Mouse (Mus musculus) forebrain, embryonic 16.5 days (tissue): ENCODE measurements around the gene Ccdc191. TPM values are rescaled to one million over a fixed set of nuclear protein-coding genes. Genes with fewer than 3 reads are reported as not detected.
A peak's percentile ranks its signal among the peaks of the same experiment; 100 is the strongest.

Source experiments
- ATAC-seq: fragments of 200-750 bp; cut with Nextera tagmentation; 2 replicates; pipeline ENCODE4 v1.8.0; 2017; ENCODE audit warnings: mild to moderate bottlenecking, moderate library complexity
- H3K27ac ChIP-seq: fragments of 300-500 bp; sonication (generic); 2 replicates; pipeline ENCODE4 v1.5.1; 2014; ENCODE audit warnings: low read length, control low read depth
- H3K27me3 ChIP-seq: fragments of 300-500 bp; sonication (generic); replicated peaks from 2 replicates; pipeline ENCODE4 v1.6.1; 2014; ENCODE audit warnings: low read length; ENCODE audit not compliant: control insufficient read depth, insufficient read depth
- H3K36me3 ChIP-seq: fragments of 300-500 bp; sonication (generic); 2 replicates; pipeline ENCODE4 v1.6.1; 2014; ENCODE audit not compliant: control insufficient read depth, insufficient read depth
- H3K4me1 ChIP-seq: fragments of 300-500 bp; sonication (generic); replicated peaks from 2 replicates; pipeline ENCODE4 v1.6.1; 2014; ENCODE audit warnings: low read length; ENCODE audit not compliant: control insufficient read depth, insufficient read depth
- H3K4me2 ChIP-seq: fragments of 300-500 bp; sonication (generic); 2 replicates; pipeline ENCODE4 v1.6.1; 2014; ENCODE audit warnings: mild to moderate bottlenecking, low read length, control low read depth
- H3K4me3 ChIP-seq: fragments of 300-500 bp; sonication (generic); replicated peaks from 2 replicates; pipeline ENCODE4 v1.5.1; 2014; ENCODE audit warnings: mild to moderate bottlenecking, low read length, control low read depth
- H3K9ac ChIP-seq: fragments of 300-500 bp; sonication (generic); replicated peaks from 2 replicates; pipeline ENCODE4 v1.6.1; 2014; ENCODE audit warnings: low read depth, low read length, control low read depth
- H3K9me3 ChIP-seq: fragments of 300-500 bp; sonication (generic); 2 replicates; pipeline ENCODE4 v1.6.1; 2016; ENCODE audit warnings: low read length; ENCODE audit not compliant: control insufficient read depth
- WGBS: fragments of 180-500 bp; shearing (Covaris S2); extraction: QIAGEN DNeasy Blood & Tissue Kit; methylation state at CpG from one replicate; pipeline ENCODE4 v1.1.7; 2014; 5-methylcytosine and 5-hydroxymethylcytosine counted together
- polyA plus RNA-seq: library from polyadenylated mRNA; unstranded; fragments of >200 nt; fragmentation: Nextera tagmentation; extraction: Ambion mirVana; gene quantifications from 2 replicates; pipeline ENCODE4 v1.2.1, GENCODE M21; 2015

Gene Ccdc191
- polyA plus RNA-seq, 1 experiment from 2014 or later, result 9.3 TPM

DNA sequence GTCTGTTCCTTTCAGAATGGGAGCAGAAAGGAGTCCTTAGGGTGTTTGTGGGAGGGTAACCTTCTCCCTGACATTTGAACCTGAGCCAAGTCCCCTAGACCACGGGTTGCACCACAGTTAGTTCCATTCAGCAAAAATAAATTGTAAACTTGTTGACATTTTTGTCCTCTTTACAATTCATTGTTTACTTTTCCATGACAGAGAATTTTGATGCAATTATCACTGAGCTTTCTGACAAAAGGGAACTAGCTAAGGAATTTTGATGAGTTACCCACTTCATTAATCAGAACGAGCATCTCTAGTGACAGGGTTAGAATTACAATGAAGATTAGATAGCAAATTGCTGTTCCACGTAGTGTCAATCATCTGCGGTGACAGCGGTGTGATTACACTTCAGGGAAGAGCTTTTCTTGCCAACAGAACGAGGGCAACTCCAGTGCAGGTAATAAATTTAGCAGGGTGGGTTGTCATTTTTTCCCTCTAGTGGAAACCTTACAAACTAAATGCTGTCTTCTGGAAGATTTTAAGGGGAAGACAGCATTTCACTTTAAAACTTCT is 35.5 kb downstream of the Ccdc191 start:
- no peak overlapping the region for H3K27ac ChIP-seq
- ATAC-seq, result peak; percentile 89

DNA sequence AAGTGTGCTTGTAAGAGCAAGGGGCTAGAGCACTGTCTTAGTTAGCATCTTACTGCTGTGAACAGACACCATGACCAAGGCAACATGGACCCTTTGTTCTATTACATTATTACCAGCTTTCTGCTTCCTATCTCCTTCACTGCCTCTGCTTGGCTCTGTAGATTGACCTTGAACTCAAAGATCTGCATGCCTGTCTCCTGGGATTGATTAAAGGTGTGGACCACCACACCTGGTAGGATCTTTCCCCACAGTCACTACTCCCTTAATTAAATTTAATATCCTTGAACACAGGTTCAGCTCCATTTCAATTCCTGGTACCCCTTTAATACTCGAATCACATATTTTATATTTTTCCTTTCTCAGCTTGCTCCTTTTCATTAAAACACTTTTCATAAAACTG is 36.2 kb downstream of the Ccdc191 start:
- ATAC-seq, result no peak
- Histone ChIP-seq H3K4me3 (no peak overlapping the region), H3K27ac (no peak overlapping the region), H3K4me1 (no peaks in the 10 kb centered on the region), H3K9me3 (no peaks in the 10 kb centered on the region), H3K36me3 (no peaks in the 10 kb centered on the region), H3K27me3 (no peaks in the 10 kb centered on the region), H3K4me2 (no peak overlapping the region), H3K9ac (no peak overlapping the region)
- WGBS, result 96% methylated on average over 1 of the region's 1 CpGs

More for the DNA sequence above, 35.5 kb downstream of the Ccdc191 start:
- Histone ChIP-seq H3K4me3 (no peak overlapping the region), H3K4me2 (no peak overlapping the region), H3K9me3 (no peaks in the 10 kb centered on the region), H3K36me3 (no peaks in the 10 kb centered on the region), H3K4me1 (no peaks in the 10 kb centered on the region), H3K27me3 (no peaks in the 10 kb centered on the region), H3K9ac (no peak overlapping the region)
- 42% methylated on average over 6 of the region's 6 CpGs for WGBS

- Histone ChIP-seq H3K4me2 (no peak within 1 kb of the TSS), H3K9ac (no peak within 1 kb of the TSS), H3K4me1 (no peaks in the 10 kb centered on the region), H3K4me3 (no peak within 1 kb of the TSS), H3K27me3 (no peaks in the 10 kb centered on the region), H3K27ac (no peak within 1 kb of the TSS), H3K36me3 (no peaks in the 10 kb centered on the region), H3K9me3 (no peaks in the 10 kb centered on the region)
- ATAC-seq, result no peak
- WGBS, result 76% methylated on average over 6 of the region's 6 CpGs
Measured at GRCm38 (mm10) chr16:43926341-43926859, 36.8 kb downstream of the Ccdc191 start, which contains the start of gene Qtrt2. Qtrt2 (minus strand) TSS chr16:43926809.

DNA sequence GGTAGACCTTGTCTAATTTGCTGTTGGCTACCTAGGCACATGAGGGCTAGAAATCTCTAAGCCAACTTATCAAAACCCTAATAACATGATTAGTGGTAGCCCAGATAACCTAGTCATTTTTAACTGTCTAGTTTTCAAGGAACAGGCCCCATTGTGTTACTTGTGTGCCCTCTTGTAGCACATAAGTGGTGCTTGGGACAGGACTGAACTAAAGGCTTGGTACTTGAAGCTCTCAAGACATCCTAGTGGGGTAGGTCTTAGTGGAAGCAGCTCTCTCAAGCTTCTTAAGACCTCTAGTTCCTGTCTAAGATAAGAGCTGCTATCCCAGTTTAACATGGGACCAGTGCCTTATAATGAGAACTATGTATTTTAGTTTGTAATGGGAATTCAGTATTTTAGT is 41.0 kb downstream of the Ccdc191 start:
- Histone ChIP-seq H3K36me3 (no peaks in the 10 kb centered on the region), H3K9me3 (no peaks in the 10 kb centered on the region)
- no peak for ATAC-seq

GRCm38 (mm10) chr16:43931502-43931901 is 41.9 kb downstream of the Ccdc191 start:
- H3K9me3 ChIP-seq, result no peaks in the 10 kb centered on the region
- H3K9ac ChIP-seq, result no peak overlapping the region
- H3K4me3 ChIP-seq, result no peak overlapping the region
- H3K4me1 ChIP-seq, result no peaks in the 10 kb centered on the region; the same call in 1 of the 2 replicates
- no peak overlapping the region for H3K4me2 ChIP-seq
- WGBS, result 41% methylated on average over 3 of the region's 3 CpGs
- ATAC-seq, result peak; percentile 49; the same call in 1 of the 2 replicates
- no peaks in the 10 kb centered on the region for H3K36me3 ChIP-seq
- no peaks in the 10 kb centered on the region for H3K27me3 ChIP-seq
- no peak overlapping the region for H3K27ac ChIP-seq

More for the DNA sequence above, 41.0 kb downstream of the Ccdc191 start:
- H3K27ac ChIP-seq, result no peak overlapping the region
- no peak overlapping the region for H3K4me2 ChIP-seq
- H3K4me1 ChIP-seq, result no peaks in the 10 kb centered on the region; the same call in 1 of the 2 replicates
- no peak overlapping the region for H3K9ac ChIP-seq
- no peaks in the 10 kb centered on the region for H3K27me3 ChIP-seq
- H3K4me3 ChIP-seq, result no peak overlapping the region

DNA sequence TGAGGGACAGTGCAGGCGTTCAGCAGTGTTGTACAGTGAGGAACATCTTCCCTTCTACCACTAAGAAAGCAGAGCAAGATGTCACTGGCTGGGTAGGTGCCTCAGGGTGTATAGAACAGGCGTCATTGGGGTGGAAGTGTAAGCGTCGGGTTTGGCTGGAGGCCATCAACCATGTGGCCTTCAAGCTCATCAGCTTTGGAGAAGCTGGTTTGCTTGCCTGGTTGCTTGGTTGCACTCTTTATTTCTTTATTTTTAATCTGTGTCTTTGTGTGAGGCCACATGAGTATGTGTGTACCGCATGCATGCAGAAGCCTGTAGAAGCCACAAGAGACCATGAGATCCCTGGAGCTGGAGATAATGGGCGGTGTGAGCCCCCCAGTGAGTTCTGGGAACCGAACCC is 42.7 kb downstream of the Ccdc191 start:
- ATAC-seq, result no peak
- Histone ChIP-seq H3K4me2 (no peak overlapping the region), H3K36me3 (no peaks in the 10 kb centered on the region), H3K4me1 (no peaks in the 10 kb centered on the region; the same call in 1 of the 2 replicates), H3K27ac (no peak overlapping the region), H3K27me3 (no peaks in the 10 kb centered on the region), H3K9me3 (no peaks in the 10 kb centered on the region), H3K9ac (no peak overlapping the region), H3K4me3 (no peak overlapping the region)
- 86% methylated on average over 7 of the region's 7 CpGs for WGBS

- no peak for ATAC-seq
- 81% methylated on average over 6 of the region's 6 CpGs for WGBS
- no peaks in the 10 kb centered on the region for H3K27me3 ChIP-seq
- H3K9me3 ChIP-seq, result no peaks in the 10 kb centered on the region
- H3K4me3 ChIP-seq, result no peak overlapping the region
- no peak overlapping the region for H3K27ac ChIP-seq
- no peaks in the 10 kb centered on the region; the same call in 1 of the 2 replicates for H3K4me1 ChIP-seq
- no peaks in the 10 kb centered on the region for H3K36me3 ChIP-seq
- H3K9ac ChIP-seq, result no peak overlapping the region
- no peak overlapping the region for H3K4me2 ChIP-seq
Measured at GRCm38 (mm10) chr16:43933041-43933440, 43.4 kb downstream of the Ccdc191 start.

DNA sequence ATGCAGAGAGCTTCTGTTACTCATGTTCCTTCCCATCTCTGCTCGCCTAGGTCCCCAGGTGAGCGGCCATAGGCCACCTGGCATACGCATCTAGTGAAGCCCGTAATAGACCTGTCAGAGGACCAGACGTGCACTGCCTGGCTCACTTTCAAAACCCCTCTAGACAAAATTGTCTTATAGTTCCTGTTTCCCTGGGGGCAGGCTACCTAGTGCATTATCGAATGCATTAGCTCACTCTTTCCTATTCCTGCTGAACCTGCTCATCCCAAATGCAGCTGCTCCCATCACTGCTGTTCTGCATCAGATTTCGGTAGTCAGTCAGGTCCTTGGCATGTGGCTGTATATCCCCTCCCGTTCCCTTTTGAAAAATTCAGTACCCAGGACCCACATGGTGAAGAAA is 45.3 kb downstream of the Ccdc191 start:
- Histone ChIP-seq H3K27me3 (no peaks in the 10 kb centered on the region), H3K9me3 (no peaks in the 10 kb centered on the region), H3K4me3 (no peak overlapping the region), H3K27ac (no peak overlapping the region), H3K36me3 (no peaks in the 10 kb centered on the region), H3K9ac (no peak overlapping the region), H3K4me1 (no peaks in the 10 kb centered on the region; the same call in 1 of the 2 replicates), H3K4me2 (no peak overlapping the region)
- no peak for ATAC-seq
- 81% methylated on average over 8 of the region's 8 CpGs for WGBS

DNA sequence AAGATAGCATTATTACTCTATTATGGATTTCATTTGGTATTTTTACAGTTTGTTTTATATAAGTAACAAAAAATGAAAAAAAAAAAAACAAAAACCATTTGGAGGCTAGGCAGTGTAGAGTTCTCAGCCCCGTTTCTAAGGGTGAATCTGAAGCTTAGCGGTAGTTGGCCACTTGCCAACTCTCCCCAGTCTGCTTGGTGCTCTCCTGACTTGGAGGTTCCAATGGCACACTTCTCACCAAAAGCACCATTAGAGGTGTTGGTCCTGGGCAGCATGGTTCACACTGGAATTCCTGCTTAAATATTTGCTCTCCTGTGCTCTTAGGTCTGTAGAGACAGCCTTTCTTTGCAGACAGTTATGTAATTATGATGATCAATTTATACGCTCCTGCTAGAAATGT is 45.8 kb downstream of the Ccdc191 start:
- no peak overlapping the region for H3K27ac ChIP-seq
- H3K4me2 ChIP-seq, result no peak overlapping the region
- no peaks in the 10 kb centered on the region for H3K27me3 ChIP-seq
- no peaks in the 10 kb centered on the region; the same call in 1 of the 2 replicates for H3K4me1 ChIP-seq
- no peak overlapping the region for H3K9ac ChIP-seq
- 47% methylated on average over 3 of the region's 3 CpGs for WGBS
- H3K9me3 ChIP-seq, result no peaks in the 10 kb centered on the region
- no peak overlapping the region for H3K4me3 ChIP-seq
- H3K36me3 ChIP-seq, result no peaks in the 10 kb centered on the region
- no peak for ATAC-seq
